Mouse (Mus musculus): Measurements from ENCODE around the gene Zfp142.

Gene Zfp142

DNA sequence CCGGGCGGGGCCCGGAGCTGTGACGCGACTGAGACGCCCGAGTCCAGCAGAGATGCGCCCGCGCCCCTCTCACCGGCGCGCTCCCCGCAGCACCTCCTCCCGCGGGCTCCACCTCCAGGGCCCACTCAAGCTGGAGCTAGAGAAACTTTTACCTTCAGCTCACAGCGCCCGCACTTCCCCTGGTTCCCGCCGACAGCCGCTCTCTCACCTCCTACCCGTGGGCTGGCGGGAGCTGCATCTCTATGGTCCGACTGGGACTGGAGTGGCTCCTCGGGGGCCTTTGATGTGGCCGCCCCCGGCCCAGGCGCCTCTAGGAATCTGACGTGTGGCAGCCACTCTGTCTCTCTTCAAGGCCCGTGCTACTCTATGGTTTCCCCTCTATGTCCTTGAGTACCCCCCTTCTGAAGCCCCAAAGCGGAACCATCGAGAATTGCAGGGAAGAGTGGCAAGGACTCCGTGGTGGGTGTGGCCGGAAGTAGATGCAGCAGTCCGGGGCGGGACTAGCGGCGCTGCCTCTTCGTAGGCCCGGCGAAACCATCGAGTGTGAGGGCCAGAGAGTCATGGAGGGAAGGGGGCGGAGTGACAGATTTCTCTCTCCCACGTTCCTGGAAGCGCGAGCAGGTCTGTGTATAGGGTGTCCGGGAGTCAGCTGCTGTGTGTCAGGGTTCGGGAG lies at the start of gene Zfp142, which contains the start of gene Bcs1l:
Gene Zfp142 (minus strand): TSS at position 474 of the 673 bp plus-strand sequence.
Gene Bcs1l (plus strand): TSS at position 517 of the 673 bp plus-strand sequence.
- in situ Hi-C loops (cut with MboI, MseI), result loop anchor here (5.0 kb wide), 1 partner anchor 729 kb away; the partner anchor contains the start of gene Dnpep

- in situ Hi-C loops (cut with MboI, MseI), result loop anchor here (5.0 kb wide), 2 partner anchors 50 to 80 kb away; partner anchors contain the start of gene Cyp27a1
Measured at GRCm38 (mm10) chr1:74632734-74633133, 44.7 kb upstream of the Zfp142 start.

GRCm38 (mm10) chr1:74628001-74628400 lies 40.0 kb upstream of the Zfp142 start:
- in situ Hi-C loops (cut with MboI, MseI), result no loop called here

DNA sequence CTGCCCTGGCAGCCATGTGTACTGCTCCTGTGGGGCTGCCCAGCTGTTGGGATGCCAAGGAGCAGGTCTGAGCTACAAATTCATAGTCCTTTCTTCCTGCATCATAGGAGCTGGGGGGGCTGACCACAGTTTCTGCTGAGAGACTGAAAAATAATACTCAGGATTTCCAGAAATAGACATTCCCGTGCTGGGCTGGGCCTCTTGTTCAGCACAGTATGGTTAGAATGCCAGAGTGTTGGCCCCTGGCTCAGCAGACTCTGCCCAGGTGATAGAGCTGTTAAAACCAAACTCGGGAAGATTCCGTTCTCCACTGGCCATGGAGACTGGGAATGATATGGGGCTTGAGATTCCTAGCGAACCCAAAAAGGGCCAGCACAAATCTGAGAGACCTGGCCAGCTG lies 38.0 kb upstream of the Zfp142 start:
- in situ Hi-C loops (cut with MboI, MseI), result no loop called here

GRCm38 (mm10) chr1:74624183-74624582 lies 36.1 kb upstream of the Zfp142 start:
- in situ Hi-C loops (cut with MboI, MseI), result no loop called here

- in situ Hi-C loops (cut with MboI, MseI), result loop anchor here (5.0 kb wide), 1 partner anchor 61 kb away; the partner anchor contains the start of gene Ttll4
Measured at GRCm38 (mm10) chr1:74601267-74601962, 13.4 kb upstream of the Zfp142 start, which contains the start of the genes Rnf25 and Stk36. Rnf25 (minus strand) TSS chr1:74601397. Stk36 (plus strand) TSS chr1:74601445.

DNA sequence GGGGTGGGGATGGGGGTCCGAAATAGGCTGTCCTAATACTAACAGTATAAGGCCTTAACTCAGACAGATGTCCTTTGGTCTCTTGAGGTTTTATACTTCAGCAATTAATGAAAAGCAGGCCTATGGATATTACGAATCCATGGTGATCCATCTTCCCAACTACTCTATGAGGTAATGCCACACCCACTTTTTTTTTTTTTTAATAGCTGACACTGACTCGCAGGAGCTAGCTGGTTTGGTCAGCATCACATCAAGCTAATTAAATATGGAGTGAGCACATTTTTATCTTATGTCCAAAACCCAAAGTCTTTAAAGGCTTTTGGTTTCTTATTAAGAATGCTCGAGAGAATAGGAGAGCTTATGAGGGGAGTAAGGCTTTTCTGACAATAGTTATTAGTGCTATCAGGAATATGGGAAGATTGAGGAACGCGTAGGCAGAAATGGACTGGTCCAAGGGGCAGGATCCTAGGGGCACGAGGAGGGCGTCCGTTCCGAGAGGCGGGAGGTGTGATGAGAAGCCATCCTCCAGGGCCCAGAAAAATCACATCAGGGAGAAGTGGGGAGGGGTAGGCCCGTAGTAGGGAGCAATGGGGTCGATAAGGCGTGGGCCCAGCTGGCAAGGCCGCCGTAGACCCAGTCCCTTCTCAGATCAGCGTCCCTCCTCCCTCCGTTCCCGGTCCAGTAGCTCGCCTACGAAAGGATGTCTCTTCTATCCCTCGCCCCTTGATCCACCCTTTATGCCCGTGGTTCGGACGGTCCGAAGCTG lies 12.6 kb upstream of the Zfp142 start:
- in situ Hi-C loops (cut with MboI, MseI), result loop anchor here (5.0 kb wide), 1 partner anchor 62 kb away; the partner anchor contains the start of gene Ttll4

- in situ Hi-C loops (cut with MboI, MseI), result loop anchor here (10.0 kb wide), 1 partner anchor 530 kb away; the partner anchor contains the start of gene Nhej1
Measured at GRCm38 (mm10) chr1:74594434-74594833, 6.4 kb upstream of the Zfp142 start.

DNA sequence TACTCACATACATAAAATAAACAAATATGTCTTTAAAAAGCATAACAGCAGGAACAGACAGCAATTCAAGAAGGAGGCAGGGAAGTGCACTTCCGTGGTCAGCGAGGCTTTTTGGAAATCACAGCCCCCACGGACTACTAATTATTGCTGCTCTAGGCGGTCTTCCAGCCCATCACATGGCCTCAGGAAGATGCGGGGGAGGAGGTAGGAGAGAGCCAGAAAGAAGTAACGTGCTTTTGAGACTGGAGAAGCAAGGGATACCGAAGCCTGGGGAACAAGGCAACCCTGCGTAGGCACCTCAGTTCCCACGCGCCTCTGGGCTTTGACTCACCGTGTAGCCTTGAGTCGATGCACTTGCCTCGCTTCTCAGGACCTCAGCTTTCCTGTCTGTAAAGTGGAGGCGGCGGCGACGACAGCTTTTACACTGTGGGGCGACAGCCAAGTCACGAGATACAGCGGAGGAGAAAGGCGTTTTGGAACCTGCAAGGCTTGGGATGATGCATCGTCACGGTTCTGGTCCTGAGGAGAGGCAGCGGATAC lies 743 bp downstream of the Zfp142 start:
- in situ Hi-C loops (cut with MboI, MseI), result loop anchor here (5.0 kb wide), 1 partner anchor 730 kb away; the partner anchor contains the start of gene Dnpep

DNA sequence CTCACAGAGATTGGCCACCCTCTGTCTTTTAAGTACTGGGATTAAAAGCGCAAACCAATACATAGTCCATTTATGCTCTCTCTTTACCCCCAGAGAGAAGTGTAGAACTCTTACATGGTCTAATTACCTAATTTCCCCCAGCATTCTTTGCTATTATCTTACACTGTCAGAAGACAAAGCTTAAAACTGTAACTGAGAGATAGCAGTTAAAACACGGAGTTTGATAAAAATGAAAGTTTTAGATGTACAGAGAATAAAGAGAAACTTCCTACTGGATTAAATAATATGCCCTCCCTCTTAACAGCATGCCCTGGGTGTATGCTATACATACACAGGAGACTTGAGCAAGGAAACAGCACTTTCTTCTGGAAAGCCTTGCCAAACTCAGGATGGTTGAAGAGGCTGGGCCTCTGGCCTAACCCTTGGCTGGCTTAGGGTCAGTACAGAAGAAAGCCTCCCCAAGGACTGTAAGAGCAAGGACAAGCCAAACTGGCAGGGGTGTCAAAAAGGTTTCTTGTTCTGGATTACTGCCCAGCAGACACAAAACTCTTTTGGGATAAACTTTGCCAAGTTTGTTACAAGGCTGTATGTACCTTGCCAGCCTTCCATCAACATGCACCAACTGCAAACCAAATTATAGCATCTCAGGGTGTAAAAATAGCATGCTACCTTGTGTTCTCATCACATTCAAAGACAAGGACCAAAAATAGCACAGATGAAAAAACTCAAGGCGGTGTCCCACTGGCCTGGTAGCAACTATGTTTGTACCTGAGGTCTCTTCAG lies 3.2 kb downstream of the Zfp142 start:
- in situ Hi-C loops (cut with MboI, MseI), result loop anchor here (5.0 kb wide), 1 partner anchor 732 kb away; the partner anchor contains the start of gene Dnpep

GRCm38 (mm10) chr1:74582621-74583020 lies 5.4 kb downstream of the Zfp142 start:
- in situ Hi-C loops (cut with MboI, MseI), result no loop called here

GRCm38 (mm10) chr1:74569739-74570719 lies 18.0 kb downstream of the Zfp142 start:
- in situ Hi-C loops (cut with MboI, MseI), result no loop called here

DNA sequence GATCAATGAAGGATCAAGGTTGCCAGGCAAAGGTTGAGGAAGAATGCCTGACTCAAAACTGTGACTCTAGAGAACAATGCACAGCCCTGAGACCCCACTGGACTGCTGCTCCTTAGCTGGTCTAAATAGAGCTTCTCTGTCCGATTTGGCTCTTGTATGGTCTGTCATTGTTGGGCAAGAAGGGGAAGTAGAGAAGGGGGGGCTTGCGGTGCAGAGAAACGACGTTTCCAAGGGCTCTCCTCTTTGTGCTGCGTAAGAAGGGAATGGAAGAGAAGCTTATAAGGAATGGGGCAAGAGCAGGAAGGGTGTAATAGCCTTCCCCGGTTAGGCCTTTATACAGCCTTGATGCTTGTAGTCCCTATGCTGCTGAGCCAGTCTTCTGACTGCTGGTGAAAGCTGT lies 22.2 kb downstream of the Zfp142 start:
- in situ Hi-C loops (cut with MboI, MseI), result no loop called here

- in situ Hi-C loops (cut with MboI, MseI), result loop anchor here (5.0 kb wide), 2 partner anchors 53 to 67 kb away; no protein-coding TSS in a partner anchor
Measured at GRCm38 (mm10) chr1:74559061-74559460, 29.0 kb downstream of the Zfp142 start.

DNA sequence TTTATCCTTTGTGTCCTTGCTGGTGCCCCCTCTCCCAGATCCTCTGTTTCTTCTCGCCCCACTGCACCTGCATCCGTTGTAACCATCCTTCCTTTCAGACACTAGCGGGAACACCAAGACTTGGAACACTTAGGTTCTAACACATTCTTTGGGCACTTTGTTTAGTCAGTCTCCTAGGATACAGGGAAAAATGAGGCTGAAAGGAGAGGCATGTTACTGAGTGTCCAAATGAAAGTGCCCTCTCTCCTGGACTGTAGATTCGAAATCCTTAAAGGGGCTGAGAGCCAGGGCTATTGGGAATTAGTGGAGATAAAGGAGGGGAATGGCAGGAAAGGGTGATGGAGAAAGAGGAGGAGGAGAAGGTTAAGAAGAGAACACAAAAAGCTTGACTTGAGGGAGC lies 43.9 kb downstream of the Zfp142 start, which contains the start of gene Usp37:
Gene Usp37 (minus strand): TSS at position 101 of the 400 bp plus-strand sequence.
- in situ Hi-C loops (cut with MboI, MseI), result no loop called here

GRCm38 (mm10) chr1:74542451-74542961 lies 45.5 kb downstream of the Zfp142 start, which contains the start of gene Plcd4:
Plcd4 (plus strand) TSS chr1:74542888.
- in situ Hi-C loops (cut with MboI, MseI), result no loop called here

DNA sequence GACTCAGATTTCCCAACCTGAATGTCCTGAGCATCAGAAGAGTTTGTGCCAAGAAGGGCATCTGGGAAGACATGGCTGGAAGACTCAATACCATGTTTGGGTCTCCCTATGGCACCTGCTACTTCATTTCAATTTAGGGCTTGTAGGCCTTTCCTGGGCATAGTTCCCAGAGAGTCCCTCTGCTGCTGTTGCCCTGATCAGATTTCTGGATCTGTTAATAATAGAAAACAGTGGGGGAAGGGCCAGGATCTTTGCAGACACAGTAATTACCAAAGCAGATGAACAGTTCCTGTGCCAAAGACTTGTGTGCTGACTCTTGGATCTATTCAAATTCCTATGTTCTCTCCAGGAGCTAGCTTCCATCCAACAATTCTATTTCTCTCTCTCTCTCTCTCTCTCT lies 49.4 kb downstream of the Zfp142 start:
- in situ Hi-C loops (cut with MboI, MseI), result loop anchor here (10.0 kb wide), 1 partner anchor 606 kb away; the partner anchor contains the start of genes Cnppd1 and Retreg2

DNA sequence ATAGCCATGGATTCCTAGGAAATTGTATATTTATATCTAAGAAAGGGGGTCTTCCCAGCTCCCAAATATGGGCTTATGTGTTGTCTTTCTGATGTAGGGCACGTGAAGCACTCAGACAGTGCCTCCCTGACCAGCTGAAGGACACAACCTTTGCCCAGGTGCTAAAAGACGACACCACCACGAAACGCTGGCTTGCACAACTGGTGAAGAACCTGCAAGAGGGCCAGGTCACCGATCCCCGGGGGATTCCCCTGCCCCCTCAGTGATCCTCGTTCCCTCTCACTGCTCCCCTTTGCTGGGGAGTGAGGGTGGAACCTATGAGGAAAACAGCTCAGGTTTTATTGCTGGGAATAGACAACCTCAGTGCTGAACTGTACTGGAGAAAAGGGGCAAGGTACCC lies 59.5 kb downstream of the Zfp142 start:
- in situ Hi-C loops (cut with MboI, MseI), result no loop called here

DNA sequence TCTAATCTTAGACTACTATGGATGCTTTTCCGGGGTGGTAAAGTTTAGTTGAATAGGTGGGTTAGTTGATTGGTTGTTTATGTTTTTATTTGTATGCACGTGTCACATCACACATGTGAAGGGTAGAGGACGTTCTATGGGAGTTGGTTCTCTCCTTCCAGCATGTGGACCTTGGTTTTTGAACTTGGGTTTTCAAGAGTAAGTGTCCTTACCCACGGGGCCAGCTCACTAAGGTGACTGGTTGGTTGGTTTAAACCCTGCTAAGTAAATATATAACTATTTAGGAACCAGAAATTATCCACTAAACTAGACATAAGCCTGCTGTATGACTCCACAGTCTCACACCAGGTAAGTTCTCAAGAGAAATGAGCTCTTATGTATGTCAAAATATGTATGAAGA lies 63.3 kb downstream of the Zfp142 start:
- in situ Hi-C loops (cut with MboI, MseI), result no loop called here
